Mouse (Mus musculus): ENCODE results near the gene Clec18a.

- TF ChIP-seq POLR2A (IDR thresholded peaks at IDR 0.05; ENCODE audit: extremely low read depth, insufficient read depth, low read length) (no peak), CTCF (IDR thresholded peaks at IDR 0.05; ENCODE audit: low read depth, low read length) (no peak)
Measured at GRCm38 (mm10) chr8:111036591-111036990, 55.6 kb downstream of the Clec18a start.

Data from liver, adult 2 months (tissue).